Mouse (Mus musculus) heart, adult 2 months (tissue): ENCODE results near the gene Arf4.

Experiments
- CTCF ChIP-seq: fragments of 200-600 bp; IDR thresholded peaks from 2 replicates; pipeline ENCODE4 v1.8.1; 2022; ENCODE audit warnings: antibody characterized with exemption, mild to moderate bottlenecking, moderate library complexity
- EP300 ChIP-seq: fragments of 200-500 bp; IDR thresholded peaks from 2 replicates; pipeline ENCODE4 v1.6.1; 2011; ENCODE audit warnings: low read depth, low read length, control low read depth; ENCODE audit not compliant: insufficient read depth
- POLR2A ChIP-seq: fragments of 200-500 bp; IDR thresholded peaks from 2 replicates; pipeline ENCODE4 v1.6.1; 2011; ENCODE audit warnings: mild to moderate bottlenecking, low read depth, low read length, control low read depth; ENCODE audit not compliant: insufficient read depth

DNA sequence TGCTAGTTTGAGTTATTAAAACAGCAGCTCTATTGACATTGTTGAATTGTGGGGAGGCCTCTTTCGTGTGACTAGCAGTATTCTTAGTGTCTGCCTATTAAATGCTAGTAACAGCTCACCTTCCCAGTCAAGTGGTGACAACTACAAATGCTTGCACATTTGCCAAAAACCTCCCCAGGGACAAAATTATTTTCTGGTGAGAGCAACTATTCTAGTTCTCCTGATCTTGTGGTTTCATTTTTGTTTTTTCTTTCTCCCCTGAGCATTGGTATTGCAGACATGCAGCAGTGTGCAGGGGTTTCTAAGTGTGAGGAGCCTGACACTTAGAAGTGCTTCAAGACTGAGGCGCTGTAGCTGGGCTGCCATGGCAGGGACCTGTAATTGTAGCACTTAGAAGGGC lies 9.9 kb downstream of the Arf4 start:
- TF ChIP-seq CTCF (no peak), POLR2A (no peak), EP300 (no peak)
